Mouse (Mus musculus) lung, postnatal 36 days (tissue): Measurements from ENCODE around the gene Pnkd.
A peak's percentile ranks its signal among the peaks of the same experiment; 100 is the strongest.

Source experiments
- DNase-seq: peaks from one replicate; pipeline ENCODE4 v3.0.0; 2022; ENCODE audit warnings: mixed read lengths

Gene Pnkd

GRCm38 (mm10) chr1:74390924-74391748 is 106.4 kb downstream of the Pnkd start, which contains the start of gene Ctdsp1:
Ctdsp1 (plus strand) TSS chr1:74391509.
- peak; percentile 98 for DNase-seq

GRCm38 (mm10) chr1:74391844-74392441 is 107.2 kb downstream of the Pnkd start:
- DNase-seq: peak; percentile 85

DNA sequence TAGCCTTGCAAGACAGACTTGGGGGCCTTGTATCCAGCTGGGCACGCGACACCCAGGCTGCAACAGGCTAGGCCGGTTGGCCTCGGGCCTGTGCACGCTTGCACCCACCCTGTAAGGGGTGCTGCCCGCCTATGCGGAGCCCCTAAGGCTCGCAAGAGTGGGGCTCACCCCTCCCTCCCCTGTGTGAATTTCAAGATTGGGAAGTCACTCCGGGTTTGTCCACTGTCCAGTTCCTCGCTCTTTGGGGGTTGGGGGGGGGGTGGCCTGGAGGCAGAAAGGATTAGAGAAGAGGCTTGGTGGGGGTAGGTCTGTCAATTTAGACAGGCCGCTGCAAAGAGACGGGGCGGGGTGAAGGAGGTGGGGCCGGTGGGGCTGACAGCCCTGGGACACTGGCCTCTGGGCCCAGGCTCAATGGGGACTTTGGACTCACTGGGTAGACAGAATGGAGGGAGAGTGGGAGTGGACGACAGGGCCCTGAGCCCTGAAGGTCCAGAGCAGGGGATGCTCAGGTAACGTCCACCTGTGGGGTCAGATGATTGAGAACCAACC is 107.8 kb downstream of the Pnkd start:
- DNase-seq: peak; percentile 23

- DNase-seq: no peak
Observed at GRCm38 (mm10) chr1:74393010-74393409, 108.3 kb downstream of the Pnkd start.

GRCm38 (mm10) chr1:74393697-74394096 is 109.0 kb downstream of the Pnkd start:
- no peak for DNase-seq

DNA sequence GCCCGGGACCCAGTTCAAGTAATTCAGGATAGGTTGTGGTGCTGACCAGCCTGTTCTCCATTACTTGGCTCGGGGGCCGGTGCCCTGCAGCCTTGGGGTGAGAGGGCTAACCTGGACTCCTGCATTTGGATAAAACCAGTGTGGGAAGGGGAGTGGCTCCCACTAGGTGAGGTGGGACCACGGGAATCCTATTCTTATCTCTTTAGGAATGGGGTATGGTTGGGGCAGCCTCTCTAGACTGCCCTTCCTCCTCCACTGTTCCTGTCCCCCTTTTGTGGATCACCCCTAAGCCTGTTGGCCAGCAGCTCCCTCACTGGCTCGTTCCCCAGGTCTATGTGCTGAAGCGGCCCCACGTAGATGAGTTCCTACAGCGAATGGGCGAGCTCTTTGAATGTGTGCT is 109.6 kb downstream of the Pnkd start:
- DNase-seq: no peak

DNA sequence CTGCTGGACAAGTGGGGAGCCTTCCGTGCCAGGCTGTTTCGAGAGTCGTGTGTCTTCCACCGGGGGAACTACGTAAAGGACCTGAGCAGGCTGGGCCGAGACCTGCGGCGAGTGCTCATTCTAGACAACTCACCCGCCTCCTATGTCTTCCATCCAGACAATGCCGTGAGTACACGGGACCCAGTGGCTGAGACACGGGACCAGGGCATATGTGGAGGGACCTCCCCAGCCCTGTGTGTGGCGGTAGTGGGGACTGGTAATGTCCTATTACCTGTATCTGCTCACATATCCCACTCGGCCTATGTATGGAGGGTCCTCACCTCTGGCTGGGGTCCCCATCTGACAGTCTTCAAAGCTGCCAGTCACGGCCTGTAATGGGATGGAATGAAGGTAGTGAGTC is 110.1 kb downstream of the Pnkd start:
- DNase-seq: no peak

DNA sequence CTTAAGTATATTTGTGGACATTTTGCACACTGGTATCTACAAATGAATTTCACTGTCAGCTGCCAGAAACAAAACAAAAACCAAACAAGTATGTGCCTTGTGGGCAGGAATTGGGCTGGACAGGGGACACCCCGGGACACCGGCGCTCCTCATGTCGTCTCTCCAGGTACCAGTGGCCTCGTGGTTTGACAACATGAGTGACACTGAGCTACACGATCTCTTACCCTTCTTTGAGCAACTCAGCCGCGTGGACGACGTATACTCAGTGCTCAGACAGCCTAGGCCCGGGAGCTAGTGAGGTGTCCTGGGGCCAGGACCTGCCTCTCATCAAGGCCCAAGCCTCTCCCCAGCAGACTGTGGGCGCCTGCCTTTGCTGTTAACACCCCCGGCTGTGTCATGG is 110.6 kb downstream of the Pnkd start:
- DNase-seq: no peak

DNA sequence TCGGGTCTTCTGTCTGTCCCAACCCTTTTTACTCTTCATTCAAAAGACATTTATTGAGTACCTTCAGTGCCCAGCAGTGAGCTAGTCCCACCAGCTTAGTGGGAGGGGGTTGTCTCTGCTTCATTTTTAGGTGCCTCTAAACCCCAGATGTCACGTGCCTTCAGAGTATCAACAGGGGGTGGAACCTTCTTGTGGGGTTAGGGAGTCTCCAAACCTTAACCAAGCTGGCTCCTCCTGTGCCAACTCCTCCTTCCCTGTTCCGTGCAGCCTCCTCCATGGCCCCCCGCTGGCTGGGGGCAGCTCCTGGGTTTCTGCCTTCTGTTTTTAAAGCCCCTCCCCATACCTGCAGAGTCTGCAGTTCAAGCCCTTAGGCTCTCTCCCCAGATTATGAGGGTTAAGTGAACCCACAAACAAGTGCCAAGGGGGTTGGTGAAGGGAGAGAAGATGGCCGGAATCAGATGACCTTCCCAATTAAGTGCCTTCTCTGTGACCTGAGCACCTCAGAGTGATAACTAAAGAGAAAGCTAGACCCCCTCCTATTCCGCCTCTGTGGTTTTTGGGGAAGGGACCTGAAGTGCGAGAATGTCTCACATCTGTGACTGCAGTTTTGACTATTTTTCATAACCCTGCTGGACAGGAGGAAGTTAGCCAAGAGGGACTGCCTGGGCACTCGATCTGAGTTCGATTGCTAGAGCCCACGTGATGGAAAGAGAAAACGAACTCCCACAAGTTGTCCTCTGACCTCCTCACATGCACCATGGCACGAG is 111.9 kb downstream of the Pnkd start:
- DNase-seq: peak; percentile 83

DNA sequence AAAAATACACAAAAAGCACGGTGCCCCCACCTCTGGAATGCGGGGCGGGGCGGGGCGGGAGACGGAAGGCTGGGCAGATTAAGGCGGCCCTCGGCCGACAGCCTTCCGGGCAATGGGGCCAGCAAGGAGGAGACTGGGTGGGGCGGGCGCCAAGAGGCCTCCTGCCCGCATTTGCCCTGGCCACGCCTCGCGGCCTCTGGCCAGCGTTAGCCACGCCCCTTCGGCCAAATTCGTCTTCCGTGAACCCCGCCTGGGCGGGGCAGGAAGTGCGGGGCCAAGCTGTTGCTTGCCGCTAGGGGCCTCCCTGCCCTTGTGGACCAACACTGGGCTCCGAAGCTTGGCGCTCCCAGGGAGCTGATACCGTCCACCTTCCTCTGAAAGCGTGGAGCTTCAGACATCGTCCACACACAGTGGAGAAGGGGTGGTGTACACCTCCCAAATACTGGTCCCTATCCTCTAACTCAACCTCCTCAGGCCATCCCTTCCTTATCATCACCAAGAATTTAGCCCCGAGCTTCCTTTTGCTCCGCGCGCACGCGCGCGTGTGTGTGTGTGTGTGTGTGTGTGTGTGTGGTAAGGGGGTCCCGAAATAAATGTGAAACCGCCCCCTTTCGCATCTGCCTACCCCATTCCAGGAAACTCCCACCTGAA is 112.7 kb downstream of the Pnkd start:
- DNase-seq: peak; percentile 99

- DNase-seq: peak; percentile 93
Observed at GRCm38 (mm10) chr1:74397919-74398451, 113.3 kb downstream of the Pnkd start.

GRCm38 (mm10) chr1:74400531-74400930 is 115.8 kb downstream of the Pnkd start:
- no peak for DNase-seq

DNA sequence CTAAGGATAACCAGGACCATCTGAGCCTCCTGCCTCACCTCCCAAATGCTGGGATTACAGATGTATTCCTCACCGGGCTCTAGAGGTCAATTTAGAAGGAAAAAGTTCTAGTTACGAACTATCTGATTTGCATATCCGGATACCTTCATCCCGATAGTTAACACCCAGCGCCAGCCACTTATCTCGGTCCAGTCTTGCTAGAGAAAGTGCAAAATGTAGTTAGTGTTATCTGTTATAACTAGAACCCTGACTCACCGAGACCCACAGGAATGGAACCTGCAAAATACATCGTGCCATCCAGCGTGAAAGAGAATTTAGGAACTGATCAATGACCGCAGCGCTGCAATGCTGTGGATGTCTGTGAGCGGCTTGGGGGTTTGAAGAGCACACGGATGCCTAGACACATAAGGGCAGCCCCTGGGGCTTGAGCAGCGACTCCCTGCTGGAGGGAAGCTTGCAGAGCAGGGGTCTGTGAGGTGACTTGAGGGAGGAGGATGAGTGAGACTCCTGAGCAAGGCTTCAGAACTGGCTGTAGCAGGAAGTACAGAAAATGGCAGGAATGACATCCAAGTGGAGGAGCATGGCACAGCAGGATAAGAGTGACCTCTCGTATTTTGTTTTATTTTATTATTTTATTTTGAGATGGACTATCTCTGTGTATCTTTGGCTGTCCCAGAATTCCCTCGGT is 116.4 kb downstream of the Pnkd start:
- no peak for DNase-seq
